Mouse (Mus musculus) heart, embryonic 12.5 days (tissue): Measurements from ENCODE around the gene Cyth1. TPM values are rescaled to one million over a fixed set of nuclear protein-coding genes. Genes with fewer than 3 reads are reported as not detected.

Experiments
- ATAC-seq: fragments of 200-750 bp; cut with Nextera tagmentation; 2 replicates; pipeline ENCODE4 v1.8.0; 2017; ENCODE audit warnings: moderate TSS enrichment, moderate library complexity; ENCODE audit not compliant: insufficient number of reproducible peaks, low FRiP score
- H3K27ac ChIP-seq: fragments of 300-500 bp; sonication (generic); 2 replicates; pipeline ENCODE4 v1.5.1; 2016; ENCODE audit warnings: mild to moderate bottlenecking, moderate library complexity; ENCODE audit not compliant: poor library complexity, severe bottlenecking
- H3K27me3 ChIP-seq: fragments of 300-500 bp; sonication (generic); replicated peaks from 2 replicates; pipeline ENCODE4 v1.6.1; 2016; ENCODE audit warnings: mild to moderate bottlenecking, moderate library complexity
- H3K36me3 ChIP-seq: fragments of 300-500 bp; sonication (generic); 2 replicates; pipeline ENCODE4 v1.6.1; 2016; ENCODE audit warnings: mild to moderate bottlenecking, moderate library complexity
- H3K4me1 ChIP-seq: fragments of 300-500 bp; sonication (generic); replicated peaks from 2 replicates; pipeline ENCODE4 v1.6.1; 2016; ENCODE audit warnings: mild to moderate bottlenecking
- H3K4me2 ChIP-seq: fragments of 300-500 bp; sonication (generic); 2 replicates; pipeline ENCODE4 v1.6.1; 2016; ENCODE audit warnings: mild to moderate bottlenecking, moderate library complexity
- H3K4me3 ChIP-seq: fragments of 300-500 bp; sonication (generic); 2 replicates; pipeline ENCODE4 v1.5.1; 2016; ENCODE audit warnings: mild to moderate bottlenecking
- H3K9ac ChIP-seq: fragments of 300-500 bp; sonication (generic); 2 replicates; pipeline ENCODE4 v1.6.1; 2016; ENCODE audit warnings: mild to moderate bottlenecking, moderate library complexity
- H3K9me3 ChIP-seq: fragments of 300-500 bp; sonication (generic); replicated peaks from 2 replicates; pipeline ENCODE4 v1.6.1; 2016; ENCODE audit warnings: mild to moderate bottlenecking, moderate library complexity
- WGBS: fragments of 180-500 bp; shearing (Covaris S2); methylation state at CpG from one replicate; pipeline ENCODE4 v1.1.7; 2016; 5-methylcytosine and 5-hydroxymethylcytosine counted together
- polyA plus RNA-seq: library from polyadenylated mRNA; unstranded; fragments of >200 nt; fragmentation: Nextera tagmentation; extraction: Ambion mirVana; gene quantifications from 2 replicates; pipeline ENCODE4 v1.2.1, GENCODE M21; 2016

Cyth1 gene
- polyA plus RNA-seq, 1 experiment from 2014 or later, result 21.1 TPM

DNA sequence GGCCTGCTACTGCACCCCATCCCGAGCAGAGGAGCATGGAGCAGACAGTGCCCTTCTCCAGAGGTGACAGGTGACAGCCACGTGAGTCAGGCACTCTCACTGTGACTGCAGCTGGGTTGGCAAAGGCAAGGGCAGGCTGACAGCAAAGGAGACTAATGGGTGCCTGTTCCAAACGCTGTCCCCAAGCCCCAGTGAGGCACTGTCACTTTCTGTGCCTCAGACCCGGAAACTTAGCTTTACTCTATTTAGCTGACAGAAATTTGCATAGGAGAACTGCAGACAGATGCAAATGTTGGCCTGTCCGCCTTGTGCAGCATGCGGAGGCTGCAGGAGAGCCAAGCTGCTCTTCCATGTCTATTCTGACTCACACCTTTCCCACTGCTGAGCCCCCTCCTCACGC lies 27.9 kb upstream of the Cyth1 start:
- 83% methylated on average over 7 of the region's 7 CpGs for WGBS
- no peak overlapping the region for H3K9ac ChIP-seq
- H3K27ac ChIP-seq, result no peak overlapping the region
- no peak overlapping the region for H3K4me3 ChIP-seq
- no peaks in the 10 kb centered on the region for H3K9me3 ChIP-seq
- no peak overlapping the region for H3K4me2 ChIP-seq
- peaks cover 100% of the 10 kb centered on the region for H3K36me3 ChIP-seq
- H3K4me1 ChIP-seq, result no peaks in the 10 kb centered on the region; the same call in 1 of the 2 replicates
- ATAC-seq, result no peak
- no peaks in the 10 kb centered on the region for H3K27me3 ChIP-seq

DNA sequence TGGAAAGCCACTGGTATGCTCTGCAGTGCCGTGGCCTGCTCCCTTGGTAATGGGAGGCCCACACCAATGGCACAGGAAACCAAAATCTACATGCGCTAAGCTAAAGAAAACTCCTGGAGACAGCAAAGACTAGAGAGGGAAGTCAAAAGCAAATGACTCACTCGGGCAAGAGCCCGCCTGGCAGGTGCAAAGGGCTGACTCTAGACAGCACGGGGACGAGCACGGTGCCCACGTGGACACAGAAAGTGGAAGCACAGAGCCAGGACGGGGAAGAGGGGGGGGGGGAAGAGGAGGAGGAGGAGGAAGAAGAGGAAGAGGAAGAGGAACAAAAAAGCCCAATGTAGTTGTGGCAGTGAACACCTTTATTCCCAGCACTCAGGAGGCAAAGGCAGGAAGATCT lies 26.7 kb upstream of the Cyth1 start:
- H3K36me3 ChIP-seq, result peaks cover 98% of the 10 kb centered on the region
- no peaks in the 10 kb centered on the region for H3K27me3 ChIP-seq
- H3K4me1 ChIP-seq, result no peaks in the 10 kb centered on the region
- 91% methylated on average over 9 of the region's 9 CpGs for WGBS
- no peak overlapping the region for H3K27ac ChIP-seq
- ATAC-seq, result no peak
- no peak overlapping the region for H3K4me3 ChIP-seq
- no peaks in the 10 kb centered on the region for H3K9me3 ChIP-seq
- H3K9ac ChIP-seq, result no peak overlapping the region
- no peak overlapping the region for H3K4me2 ChIP-seq

DNA sequence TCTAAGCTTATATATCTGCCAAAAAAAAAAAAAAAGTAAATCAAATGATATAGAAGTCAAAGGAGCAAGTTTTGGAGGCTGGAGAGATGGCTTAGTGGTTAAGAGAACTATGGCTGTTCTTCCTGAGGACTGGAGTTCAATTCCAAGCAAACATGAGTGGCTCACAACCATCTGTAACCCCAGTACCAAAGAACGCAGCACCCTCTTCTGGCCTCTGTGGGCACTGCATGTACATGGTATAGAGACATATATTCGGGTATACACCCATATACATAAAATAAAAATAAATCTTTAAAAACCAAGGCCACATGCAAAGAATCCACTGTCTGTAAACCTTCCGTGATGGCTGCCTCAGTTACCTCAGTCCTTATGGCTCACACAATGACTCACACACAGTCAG lies 21.4 kb upstream of the Cyth1 start:
- H3K4me3 ChIP-seq, result no peak overlapping the region
- 89% methylated on average over 3 of the region's 3 CpGs for WGBS
- ATAC-seq, result no peak
- H3K27me3 ChIP-seq, result no peaks in the 10 kb centered on the region
- no peaks in the 10 kb centered on the region for H3K9me3 ChIP-seq
- 0 out of 2 replicates have a peak, but pooled peaks cover 2% of the 10 kb centered on the region for H3K4me1 ChIP-seq
- H3K27ac ChIP-seq, result no peak overlapping the region
- H3K9ac ChIP-seq, result no peak overlapping the region
- H3K4me2 ChIP-seq, result no peak overlapping the region
- H3K36me3 ChIP-seq, result peaks cover 96% of the 10 kb centered on the region

DNA sequence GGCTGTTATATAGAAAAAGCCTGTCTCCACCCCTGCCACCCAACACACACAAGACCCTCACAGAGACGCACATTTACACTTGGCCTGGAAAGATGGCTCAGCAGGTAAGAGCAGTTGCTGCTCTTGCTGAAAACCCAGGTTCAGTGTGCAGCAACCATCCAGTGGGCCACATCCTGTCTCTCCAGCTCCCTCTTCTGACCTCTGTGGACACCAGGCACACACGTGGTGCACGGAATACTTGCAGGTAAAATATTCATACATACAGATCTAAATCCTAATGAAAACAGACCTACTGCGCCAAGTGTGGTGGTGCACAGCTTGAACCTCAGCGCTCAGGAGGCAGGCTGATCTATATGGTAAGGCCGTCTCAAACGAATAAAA lies 18.3 kb upstream of the Cyth1 start:
- H3K36me3 ChIP-seq, result peaks cover 96% of the 10 kb centered on the region
- no peak overlapping the region for H3K27ac ChIP-seq
- no peak for ATAC-seq
- H3K27me3 ChIP-seq, result no peaks in the 10 kb centered on the region
- 92% methylated on average over 7 of the region's 7 CpGs for WGBS
- H3K9ac ChIP-seq, result no peak overlapping the region
- H3K4me2 ChIP-seq, result no peak overlapping the region
- H3K4me3 ChIP-seq, result no peak overlapping the region
- 0 out of 2 replicates have a peak, but pooled peaks cover 2% of the 10 kb centered on the region for H3K4me1 ChIP-seq
- no peaks in the 10 kb centered on the region for H3K9me3 ChIP-seq

DNA sequence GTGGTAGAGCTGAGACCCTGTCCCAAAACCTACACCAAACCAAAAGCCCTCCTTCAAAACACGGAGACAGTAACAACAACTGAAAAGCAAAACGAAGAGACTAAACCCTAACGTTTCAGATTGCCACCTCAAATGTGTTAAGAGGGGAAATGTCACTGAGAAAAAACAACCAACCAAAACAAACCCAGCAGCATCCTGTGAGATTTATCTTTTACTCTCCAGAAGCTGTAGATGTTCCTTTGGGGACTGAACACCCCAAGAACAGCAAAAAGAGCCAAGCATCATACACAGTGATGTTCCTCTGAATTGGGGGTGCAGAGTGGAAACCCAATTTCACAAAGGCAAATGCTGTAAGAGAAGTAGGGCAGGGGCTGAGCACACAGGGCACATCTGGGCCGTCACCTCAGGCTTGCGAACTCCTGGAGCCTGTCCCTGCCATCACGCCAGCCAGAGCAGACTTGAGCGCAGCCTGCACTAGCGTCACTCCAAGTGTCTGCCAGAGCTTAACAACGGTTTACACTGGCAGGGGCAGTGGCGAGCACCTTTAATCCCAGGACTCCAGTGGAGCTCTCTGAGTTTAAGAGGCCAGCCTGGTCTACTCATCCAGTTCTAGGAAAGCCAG lies 17.8 kb upstream of the Cyth1 start:
- H3K4me3 ChIP-seq, result no peak overlapping the region
- H3K4me1 ChIP-seq, result 0 out of 2 replicates have a peak, but pooled peaks cover 2% of the 10 kb centered on the region
- no peak for ATAC-seq
- no peak overlapping the region for H3K27ac ChIP-seq
- H3K36me3 ChIP-seq, result peaks cover 96% of the 10 kb centered on the region
- H3K27me3 ChIP-seq, result no peaks in the 10 kb centered on the region
- 87% methylated on average over 10 of the region's 10 CpGs for WGBS
- H3K9me3 ChIP-seq, result no peaks in the 10 kb centered on the region
- no peak overlapping the region for H3K9ac ChIP-seq
- H3K4me2 ChIP-seq, result no peak overlapping the region

DNA sequence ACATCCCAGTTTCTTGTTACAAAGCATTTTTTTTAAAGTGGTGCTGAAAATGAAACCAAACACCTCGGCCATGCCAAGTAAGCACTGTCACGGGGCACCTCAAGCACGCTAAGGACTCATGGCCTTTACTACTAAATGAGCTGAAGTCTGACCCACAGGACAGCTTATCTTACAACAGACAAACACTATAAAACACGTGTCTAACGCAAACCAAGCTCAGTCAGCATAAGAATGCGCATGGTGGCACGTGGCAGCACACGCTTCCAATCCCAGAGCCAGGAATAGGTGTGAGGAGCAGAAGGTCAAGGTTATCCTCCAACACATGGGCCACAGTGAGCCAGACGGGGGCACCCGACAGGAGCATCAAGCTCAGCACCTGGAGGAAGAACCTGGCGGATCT lies 17.2 kb upstream of the Cyth1 start:
- Histone ChIP-seq H3K4me3 (no peak overlapping the region), H3K4me2 (no peak overlapping the region), H3K9ac (no peak overlapping the region), H3K36me3 (peaks cover 97% of the 10 kb centered on the region), H3K4me1 (0 out of 2 replicates have a peak, but pooled peaks cover 2% of the 10 kb centered on the region), H3K27ac (no peak overlapping the region), H3K27me3 (no peaks in the 10 kb centered on the region), H3K9me3 (no peaks in the 10 kb centered on the region)
- 85% methylated on average over 11 of the region's 11 CpGs for WGBS
- ATAC-seq, result no peak

DNA sequence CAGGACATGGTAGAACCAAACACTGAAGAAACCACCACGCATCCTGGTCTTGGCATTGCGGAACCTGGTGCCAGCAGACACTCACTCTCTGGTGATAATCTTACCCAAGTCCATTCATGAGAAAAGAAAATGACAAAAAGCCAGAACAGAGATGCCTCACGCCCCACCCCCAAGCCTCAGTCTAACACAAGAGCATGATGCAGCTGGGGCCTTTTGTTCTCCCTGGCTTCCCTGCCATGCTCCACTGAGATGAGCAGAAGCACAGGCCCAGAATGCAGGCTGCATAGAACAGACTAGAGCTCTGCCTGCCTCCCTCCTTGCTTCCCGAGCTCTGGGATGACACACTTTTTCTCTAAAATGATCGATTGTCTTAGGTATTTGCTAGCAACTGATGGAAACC lies 14.8 kb upstream of the Cyth1 start:
- no peak overlapping the region for H3K4me3 ChIP-seq
- no peak for ATAC-seq
- no peak overlapping the region for H3K9ac ChIP-seq
- H3K4me1 ChIP-seq, result 0 out of 2 replicates have a peak, but pooled peaks cover 2% of the 10 kb centered on the region
- WGBS, result 91% methylated on average over 5 of the region's 5 CpGs
- peaks cover 98% of the 10 kb centered on the region for H3K36me3 ChIP-seq
- no peak overlapping the region for H3K4me2 ChIP-seq
- H3K27ac ChIP-seq, result no peak overlapping the region
- H3K9me3 ChIP-seq, result no peaks in the 10 kb centered on the region
- no peaks in the 10 kb centered on the region for H3K27me3 ChIP-seq

DNA sequence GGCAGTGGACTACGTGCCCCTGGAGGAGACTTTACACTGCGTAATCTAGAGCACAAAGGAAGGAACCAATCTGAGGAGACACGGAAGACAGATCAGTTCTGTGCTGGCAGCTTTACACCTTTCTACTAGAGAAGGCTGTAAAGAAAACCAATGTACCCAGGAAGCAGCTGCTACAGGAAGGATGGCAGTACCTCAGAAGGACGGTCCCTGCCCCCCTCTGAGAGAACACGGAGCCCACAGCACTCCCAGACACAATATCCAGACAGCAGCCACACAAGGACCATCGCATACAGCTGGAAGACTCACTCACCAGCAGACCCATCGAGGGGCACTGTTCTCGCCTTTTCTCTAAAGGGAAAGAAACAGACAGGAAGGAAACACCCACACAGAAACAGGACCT lies 11.7 kb upstream of the Cyth1 start:
- H3K36me3 ChIP-seq, result peaks cover 91% of the 10 kb centered on the region
- no peak overlapping the region for H3K4me2 ChIP-seq
- peaks cover 11% of the 10 kb centered on the region for H3K4me1 ChIP-seq
- no peaks in the 10 kb centered on the region for H3K9me3 ChIP-seq
- no peak overlapping the region for H3K4me3 ChIP-seq
- ATAC-seq, result no peak
- 79% methylated on average over 8 of the region's 8 CpGs for WGBS
- H3K27ac ChIP-seq, result no peak overlapping the region
- no peaks in the 10 kb centered on the region for H3K27me3 ChIP-seq
- H3K9ac ChIP-seq, result no peak overlapping the region

DNA sequence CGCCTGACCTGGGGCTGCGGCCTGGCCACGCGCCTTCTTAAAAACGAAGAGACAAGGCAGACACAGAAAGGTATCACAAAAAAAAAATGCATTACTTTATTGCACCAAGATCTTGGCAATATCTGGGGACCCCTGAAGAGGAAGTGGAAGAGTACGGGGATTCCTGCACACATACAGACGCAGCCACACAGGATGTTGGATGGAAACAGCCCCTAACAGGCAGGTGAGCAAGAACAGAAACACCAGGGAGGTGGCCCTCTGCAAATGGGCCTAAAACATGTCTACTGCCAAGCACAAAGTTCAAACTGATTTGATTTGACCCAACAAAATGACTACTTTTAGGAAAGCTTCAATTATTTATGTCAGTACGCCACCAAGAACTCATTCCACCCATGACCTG lies 11.2 kb upstream of the Cyth1 start:
- Histone ChIP-seq H3K36me3 (peaks cover 86% of the 10 kb centered on the region), H3K4me2 (no peak overlapping the region), H3K4me3 (no peak overlapping the region), H3K9ac (no peak overlapping the region), H3K27me3 (no peaks in the 10 kb centered on the region), H3K9me3 (no peaks in the 10 kb centered on the region), H3K27ac (no peak overlapping the region), H3K4me1 (peaks cover 11% of the 10 kb centered on the region)
- 93% methylated on average over 8 of the region's 8 CpGs for WGBS
- no peak for ATAC-seq

DNA sequence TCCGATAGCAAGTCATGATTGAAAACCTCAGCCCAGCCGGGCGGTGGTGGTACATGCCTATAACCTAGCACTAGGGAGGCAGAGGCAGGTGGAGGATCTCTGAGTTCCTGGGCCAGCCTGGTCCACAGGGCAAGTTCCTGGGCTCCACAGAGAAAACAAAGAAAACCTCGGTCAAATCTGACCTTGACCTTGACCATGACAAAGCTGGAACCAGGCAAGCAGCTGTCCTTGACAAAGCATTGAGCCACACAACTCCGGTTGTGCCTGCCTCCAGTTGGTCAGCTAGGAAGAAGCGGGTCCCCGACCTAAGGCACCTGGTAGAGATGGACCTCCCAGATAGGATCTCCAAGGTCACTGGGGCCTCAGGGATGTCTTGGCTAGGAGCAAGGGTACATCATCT lies 8.0 kb upstream of the Cyth1 start:
- H3K27ac ChIP-seq, result no peak overlapping the region
- 85% methylated on average over 7 of the region's 7 CpGs for WGBS
- no peak overlapping the region for H3K9ac ChIP-seq
- ATAC-seq, result no peak
- no peak overlapping the region for H3K4me2 ChIP-seq
- H3K4me1 ChIP-seq, result peaks cover 21% of the 10 kb centered on the region
- H3K4me3 ChIP-seq, result no peak overlapping the region
- H3K27me3 ChIP-seq, result no peaks in the 10 kb centered on the region
- H3K9me3 ChIP-seq, result no peaks in the 10 kb centered on the region
- peaks cover 54% of the 10 kb centered on the region for H3K36me3 ChIP-seq

DNA sequence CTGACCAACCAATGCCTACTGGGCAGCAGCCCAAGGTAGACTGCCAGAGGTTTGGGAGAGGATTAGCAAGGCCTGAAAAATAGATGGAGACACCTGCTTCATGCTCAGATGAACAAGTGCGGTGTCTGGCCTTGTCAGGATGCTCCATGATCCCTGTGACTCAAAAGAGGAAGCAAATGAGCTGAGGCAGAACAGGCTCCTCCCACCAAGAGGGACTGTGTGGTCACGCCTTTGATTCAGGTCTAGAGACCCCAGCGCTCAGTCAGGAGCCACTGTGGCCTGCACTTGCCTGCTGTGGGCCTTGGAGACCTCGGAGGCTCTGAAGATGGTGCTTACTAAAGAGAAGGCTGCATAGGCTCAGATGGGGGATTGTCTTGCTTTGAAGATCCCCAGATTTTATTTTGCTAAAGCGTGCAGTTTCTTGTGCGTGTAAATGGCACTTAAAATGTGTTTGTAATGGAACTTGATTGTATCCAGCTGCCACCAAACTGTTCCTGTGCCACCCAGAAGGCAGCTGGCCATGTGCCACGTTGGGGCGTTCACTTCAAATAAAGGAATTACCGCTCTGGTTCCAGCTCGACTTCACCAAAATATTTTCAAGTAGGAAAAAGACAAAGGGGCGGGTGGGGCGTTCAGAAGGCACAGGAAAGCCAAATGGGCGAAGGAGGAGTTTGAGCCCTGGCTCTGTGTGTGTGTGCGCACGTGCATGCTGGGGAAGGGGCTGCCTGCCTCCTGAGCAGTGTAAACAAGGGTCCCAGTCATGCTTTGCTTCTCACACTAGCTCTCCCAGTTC lies 6.0 kb upstream of the Cyth1 start:
- Histone ChIP-seq H3K9me3 (no peaks in the 10 kb centered on the region), H3K4me3 (no peak overlapping the region), H3K27ac (0 out of 2 replicates have a peak overlapping the region, but pooled peaks have one; percentile 8), H3K9ac (no peak overlapping the region), H3K4me2 (no peak overlapping the region), H3K36me3 (peaks cover 33% of the 10 kb centered on the region), H3K27me3 (no peaks in the 10 kb centered on the region), H3K4me1 (peaks cover 25% of the 10 kb centered on the region)
- WGBS, result 69% methylated on average over 15 of the region's 15 CpGs
- no peak for ATAC-seq
